Mouse (Mus musculus) C2C12 (cell line): ENCODE results near the gene Stx16.

ENCODE experiments used
- CEBPB ChIP-seq: IDR thresholded peaks from one replicate; pipeline ENCODE4 v1.6.1; 2011; ENCODE audit warnings: low read depth, mild to moderate bottlenecking, control low read depth, moderate library complexity
- CTCF ChIP-seq: IDR thresholded peaks from one replicate; pipeline ENCODE4 v1.5.1; 2011; ENCODE audit not compliant: control insufficient read depth, insufficient read depth, insufficient read length
- MAX ChIP-seq: IDR thresholded peaks from one replicate; pipeline ENCODE4 v1.6.1; 2011; ENCODE audit warnings: mild to moderate bottlenecking, control low read depth
- USF1 ChIP-seq: IDR thresholded peaks from one replicate; pipeline ENCODE4 v1.6.1; 2011; ENCODE audit warnings: low read depth, mild to moderate bottlenecking, control low read depth, moderate library complexity

- TF ChIP-seq CTCF (no peak), MAX (no peak), CEBPB (no peak), USF1 (no peak)
Observed at GRCm38 (mm10) chr2:174061219-174061618, 14.9 kb upstream of the Stx16 start.
